Mouse (Mus musculus) CH12.LX (cell line): ENCODE data around the gene Smim24. TPM values are rescaled to one million over a fixed set of nuclear protein-coding genes. Genes with fewer than 3 reads are reported as not detected.
A peak's percentile ranks its signal among the peaks of the same experiment; 100 is the strongest.

Source experiments
- DNase-seq: peaks from one replicate; pipeline ENCODE4 v3.0.0-alpha.2; 2013; ENCODE audit errors: extremely low read depth
- H3K27ac ChIP-seq: 2 replicates; pipeline ENCODE4 v1.5.1; 2012; ENCODE audit warnings: low read depth, mild to moderate bottlenecking, control low read depth, moderate library complexity; ENCODE audit not compliant: insufficient read depth
- H3K27me3 ChIP-seq: replicated peaks from 2 replicates; pipeline ENCODE3; 2012; ENCODE audit warnings: inconsistent platforms
- H3K36me3 ChIP-seq, 2 experiments: replicated peaks in 1 of 2; 2 replicates each; pipeline versions ENCODE3 to v1.6.1; 2012; ENCODE audit warnings: inconsistent platforms in 1 of 2, low read length in 1 of 2, mild to moderate bottlenecking in 1 of 2, mixed read lengths in 1 of 2, moderate library complexity in 1 of 2; ENCODE audit not compliant: control insufficient read depth in 1 of 2, insufficient read depth in 1 of 2
- H3K4me1 ChIP-seq, 2 experiments: 2 replicates each; pipeline ENCODE4 v1.6.1; 2012; ENCODE audit warnings: inconsistent platforms in 1 of 2, moderate library complexity in 1 of 2; ENCODE audit not compliant: insufficient read depth in 2 of 2, control insufficient read depth in 1 of 2
- H3K4me2 ChIP-seq: 2 replicates; pipeline ENCODE4 v1.6.1; 2012; ENCODE audit warnings: low read depth, mild to moderate bottlenecking, control low read depth; ENCODE audit not compliant: poor library complexity, insufficient read depth, severe bottlenecking
- H3K4me3 ChIP-seq, 3 experiments: fragments of 150-350 bp in 1 of 3; sonication (generic) in 1 of 3; replicated peaks in 1 of 3; 2 replicates each; pipeline versions ENCODE3 to v1.5.1; 2011 to 2012; ENCODE audit warnings: low read depth in 2 of 3, low read length in 2 of 3, mild to moderate bottlenecking in 2 of 3, moderate library complexity in 2 of 3, control low read depth in 1 of 3, improper control_type of control experiment in 1 of 3, inconsistent platforms in 1 of 3, mixed read lengths in 1 of 3; ENCODE audit not compliant: poor library complexity in 1 of 3
- H3K79me2 ChIP-seq: replicated peaks from 2 replicates; pipeline ENCODE4 v1.6.1; 2012; ENCODE audit warnings: mild to moderate bottlenecking, moderate library complexity; ENCODE audit not compliant: control insufficient read depth, poor library complexity, insufficient read depth, severe bottlenecking; ENCODE audit errors: extremely low read depth
- H3K9ac ChIP-seq: 2 replicates; pipeline ENCODE4 v1.6.1; 2012; ENCODE audit warnings: low read depth, mild to moderate bottlenecking, control low read depth, moderate library complexity; ENCODE audit not compliant: insufficient read depth
- H3K9me3 ChIP-seq: replicated peaks from 2 replicates; pipeline ENCODE3; 2012; ENCODE audit warnings: low read length, inconsistent platforms, mixed read lengths
- CHD1 ChIP-seq: IDR thresholded peaks from 2 replicates; pipeline ENCODE4 v1.6.1; 2012; ENCODE audit warnings: low read depth, low read length, improper control_type of control experiment, inconsistent platforms
- CHD2 ChIP-seq: IDR thresholded peaks from 2 replicates; pipeline ENCODE4 v1.6.1; 2011; ENCODE audit warnings: low read length, improper control_type of control experiment
- CTCF ChIP-seq, 2 experiments: IDR thresholded peaks in 1 of 2; conservative IDR thresholded peaks in 1 of 2; 2 replicates each; pipeline ENCODE4 v1.5.1; 2011 to 2012; ENCODE audit warnings: low read depth in 2 of 2, low read length in 2 of 2, improper control_type of control experiment in 1 of 2, inconsistent platforms in 1 of 2, mild to moderate bottlenecking in 1 of 2, moderate library complexity in 1 of 2
- ELF1 ChIP-seq: IDR thresholded peaks from 2 replicates; pipeline ENCODE4 v1.6.1; 2014; ENCODE audit warnings: low read depth, mild to moderate bottlenecking, inconsistent platforms, low read length, improper control_type of control experiment
- ETS1 ChIP-seq: conservative IDR thresholded peaks from 2 replicates; pipeline ENCODE4 v1.6.1; 2012; ENCODE audit warnings: low read depth, mild to moderate bottlenecking, inconsistent platforms, low read length, improper control_type of control experiment, moderate library complexity
- IRF4 ChIP-seq: IDR thresholded peaks from 2 replicates; pipeline ENCODE4 v1.6.1; 2014; ENCODE audit warnings: low read depth, mild to moderate bottlenecking, inconsistent platforms, low read length, improper control_type of control experiment
- JUN ChIP-seq: IDR thresholded peaks from 2 replicates; pipeline ENCODE4 v1.6.1; 2011; ENCODE audit warnings: low read depth, mild to moderate bottlenecking, low read length, improper control_type of control experiment, moderate library complexity; ENCODE audit not compliant: insufficient read depth
- JUND ChIP-seq: conservative IDR thresholded peaks from 2 replicates; pipeline ENCODE4 v1.6.1; 2011; ENCODE audit warnings: low read depth, low read length, improper control_type of control experiment
- KAT2A ChIP-seq: IDR thresholded peaks from 2 replicates; pipeline ENCODE4 v1.6.1; 2012; ENCODE audit warnings: low read length, improper control_type of control experiment, inconsistent platforms; ENCODE audit not compliant: insufficient replicate concordance
- MAFK ChIP-seq: IDR thresholded peaks from 2 replicates; pipeline ENCODE4 v1.6.1; 2011; ENCODE audit warnings: low read length, improper control_type of control experiment; ENCODE audit not compliant: insufficient replicate concordance
- MAX ChIP-seq: IDR thresholded peaks from 2 replicates; pipeline ENCODE4 v1.6.1; 2011; ENCODE audit warnings: low read length, improper control_type of control experiment
- MAZ ChIP-seq: IDR thresholded peaks from 2 replicates; pipeline ENCODE4 v1.6.1; 2012; ENCODE audit warnings: low read depth, mild to moderate bottlenecking, inconsistent platforms, low read length, improper control_type of control experiment, moderate library complexity
- MEF2A ChIP-seq: IDR thresholded peaks from 2 replicates; pipeline ENCODE4 v1.6.1; 2014; ENCODE audit warnings: low read depth, mild to moderate bottlenecking, inconsistent platforms, low read length, improper control_type of control experiment, borderline replicate concordance
- MXI1 ChIP-seq: IDR thresholded peaks from 2 replicates; pipeline ENCODE4 v1.6.1; 2011; ENCODE audit warnings: mild to moderate bottlenecking, low read depth, low read length, improper control_type of control experiment
- MYC ChIP-seq: IDR thresholded peaks from 2 replicates; pipeline ENCODE4 v1.6.1; 2011; ENCODE audit warnings: low read depth, mild to moderate bottlenecking, improper control_type of control experiment, low read length
- NRF1 ChIP-seq: IDR thresholded peaks from 2 replicates; pipeline ENCODE4 v1.6.1; 2014; ENCODE audit warnings: low read depth, mild to moderate bottlenecking, inconsistent platforms, low read length, improper control_type of control experiment, moderate library complexity
- PAX5 ChIP-seq: IDR thresholded peaks from 2 replicates; pipeline ENCODE4 v1.6.1; 2012; ENCODE audit warnings: low read length, inconsistent platforms, mixed read lengths
- POLR2A ChIP-seq: IDR thresholded peaks from 2 replicates; pipeline ENCODE4 v1.6.1; 2011; ENCODE audit warnings: low read depth, mild to moderate bottlenecking, improper control_type of control experiment, low read length
- POLR2AphosphoS2 ChIP-seq: IDR thresholded peaks from 2 replicates; pipeline ENCODE4 v1.6.1; 2011; ENCODE audit warnings: low read depth, low read length, improper control_type of control experiment
- RAD21 ChIP-seq: IDR thresholded peaks from 2 replicates; pipeline ENCODE4 v1.6.1; 2011; ENCODE audit warnings: low read depth, mild to moderate bottlenecking, low read length, improper control_type of control experiment, moderate library complexity
- SIN3A ChIP-seq: IDR thresholded peaks from 2 replicates; pipeline ENCODE4 v1.6.1; 2012; ENCODE audit warnings: low read length, improper control_type of control experiment, inconsistent platforms
- TCF12 ChIP-seq: IDR thresholded peaks from 2 replicates; pipeline ENCODE4 v1.6.1; 2014; ENCODE audit warnings: low read depth, mild to moderate bottlenecking, inconsistent platforms, low read length, improper control_type of control experiment
- UBTF ChIP-seq: IDR thresholded peaks from 2 replicates; pipeline ENCODE4 v1.6.1; 2012; ENCODE audit warnings: low read depth, mild to moderate bottlenecking, inconsistent platforms, low read length, improper control_type of control experiment, moderate library complexity
- ZC3H11A ChIP-seq: IDR thresholded peaks from 2 replicates; pipeline ENCODE4 v1.6.1; 2012; ENCODE audit warnings: low read depth, mild to moderate bottlenecking, inconsistent platforms, low read length, improper control_type of control experiment
- ZKSCAN1 ChIP-seq: IDR thresholded peaks from 2 replicates; pipeline ENCODE4 v1.6.1; 2012; ENCODE audit warnings: low read depth, inconsistent platforms, low read length, improper control_type of control experiment, borderline replicate concordance
- dilution Hi-C: fragments of 300-500 bp; cut with MboI; formaldehyde crosslinking; loops from 2 replicates; pipeline ENCODE4 v1.14.3; 2020; ENCODE audit warnings: low sequenced_read_pairs; ENCODE audit not compliant: extremely low pct_unique_long_range_greater_than_20kb, extremely low pct_ligation_motif_present
- in situ Hi-C: fragments of 300-500 bp; cut with MboI; formaldehyde crosslinking; loops from 3 replicates; pipeline ENCODE4 v1.14.3; 2019; ENCODE audit warnings: low sequenced_read_pairs, low pct_ligation_motif_present, low pct_unique_long_range_greater_than_20kb, mixed read lengths
- polyA plus RNA-seq: library from polyadenylated mRNA; unstranded; fragments of >175 nt; gene quantifications from 2 replicates; pipeline ENCODE4 v1.2.1, GENCODE M21; 2012; ENCODE audit warnings: low read depth; ENCODE audit not compliant: insufficient read length
- total RNA-seq, 2 experiments: library from RNA; depleted of rRNA; stranded (reverse); fragments of 300-350 nt in 1 of 2; fragments of >200 nt in 1 of 2; gene quantifications; 2 replicates each; pipeline ENCODE4 v1.2.3; 2012 to 2014

Smim24 gene
- total and polyA plus RNA-seq, 3 experiments: 0.13 to 0.64 TPM; not detected in 1

DNA sequence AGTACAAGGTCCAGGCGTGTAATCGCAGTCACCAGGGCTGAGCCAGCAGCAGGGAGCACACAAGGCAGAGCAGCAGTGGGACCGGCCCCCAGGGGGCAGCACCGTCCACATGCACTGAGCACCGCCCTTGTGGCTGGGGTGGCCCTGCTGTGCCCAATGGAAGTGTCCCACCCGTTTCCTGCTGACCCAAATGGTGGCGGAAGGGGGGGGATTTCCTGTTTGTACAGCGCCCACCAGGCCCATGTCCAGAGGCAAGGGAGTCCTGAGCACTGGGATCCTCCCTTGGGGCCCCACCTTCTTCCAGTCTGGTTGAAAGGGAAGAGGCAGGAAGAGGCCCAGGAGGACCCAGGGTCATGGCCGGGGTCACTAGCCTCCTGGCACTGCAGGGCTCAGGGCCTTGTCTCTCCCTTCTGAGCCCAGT is 16.0 kb downstream of the Smim24 start (continued):
- TF ChIP-seq JUN (no peak), POLR2A (no peak), POLR2AphosphoS2 (no peak), UBTF (no peak), MEF2A (no peak), MAX (0 out of 2 replicates have a peak, but pooled peaks have one; percentile 29), SIN3A (no peak; the same call in 1 of the 2 replicates), JUND (no peak), ELF1 (0 out of 2 replicates have a peak, but pooled peaks have one; percentile 50), KAT2A (no peak), CTCF (conservative IDR thresholded peaks at IDR 0.05 in 1 of 2, IDR thresholded peaks at IDR 0.05 in 1 of 2; ENCODE audit: low read depth in 2 of 2, low read length in 2 of 2) (peak; percentile 60 to 85), CHD1 (no peak), MYC (peak; percentile 61; the same call in 1 of the 2 replicates), ZKSCAN1 (no peak), PAX5 (no peak), MXI1 (peak; percentile 27; the same call in 1 of the 2 replicates), IRF4 (no peak)

DNA sequence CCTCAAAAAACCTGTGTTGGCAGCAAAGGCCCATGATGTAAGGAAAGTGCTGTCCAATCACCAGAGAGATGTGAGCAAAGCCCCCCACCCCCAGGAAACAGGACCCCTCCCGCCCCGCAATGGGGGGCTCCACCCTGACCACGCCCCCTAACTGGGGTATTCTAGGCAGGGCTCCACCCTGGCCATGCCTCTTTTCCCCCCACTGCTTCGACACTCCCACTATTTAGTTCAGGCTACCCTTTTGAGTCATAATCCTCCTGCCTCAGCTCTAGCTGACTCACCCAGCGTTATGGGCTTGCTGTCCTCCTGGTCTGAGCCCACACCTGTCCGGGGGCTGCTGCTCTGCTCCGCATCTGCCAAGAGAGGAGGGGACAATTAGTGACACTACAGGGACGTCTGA is 16.5 kb downstream of the Smim24 start:
- Histone ChIP-seq H3K4me2 (no peak overlapping the region), H3K79me2 (0 out of 2 replicates have a peak, but pooled peaks cover 5% of the 10 kb centered on the region), H3K9ac (no peak overlapping the region), H3K36me3 (peaks cover 47 to 60% of the 10 kb centered on the region in 2 experiments), H3K4me1 (peaks cover 64 to 84% of the 10 kb centered on the region in 2 experiments), H3K4me3 (peak overlapping the region in 1 of 3 experiments; percentile 18), H3K27me3 (no peaks in the 10 kb centered on the region), H3K27ac (peak overlapping the region; percentile 42; the same call in 1 of the 2 replicates), H3K9me3 (no peaks in the 10 kb centered on the region)
- in situ Hi-C loops (loop anchor here (5.0 kb wide), 1 partner anchor 33 kb away; no protein-coding TSS in a partner anchor), dilution Hi-C loops (no loop called here)
- TF ChIP-seq IRF4 (peak; percentile 86), MAFK (no peak), NRF1 (no peak), MXI1 (no peak; the same call in 1 of the 2 replicates), SIN3A (0 out of 2 replicates have a peak, but pooled peaks have one; percentile 46), ELF1 (no peak), ZC3H11A (no peak), ETS1 (peak; percentile 46; the same call in 1 of the 2 replicates), MAZ (0 out of 2 replicates have a peak, but pooled peaks have one; percentile 9), MAX (no peak), TCF12 (peak; percentile 41; the same call in 1 of the 2 replicates), CHD2 (no peak), RAD21 (no peak)
- peak; percentile 66 for DNase-seq
